Mouse (Mus musculus) ES-Bruce4 (cell line): ENCODE measurements around the gene BC049715. TPM values are rescaled to one million over a fixed set of nuclear protein-coding genes. Genes with fewer than 3 reads are reported as not detected.

Source experiments
- H3K27ac ChIP-seq: 2 replicates; pipeline ENCODE4 v1.5.1; 2012; ENCODE audit warnings: low read length, inconsistent platforms; ENCODE audit not compliant: insufficient read depth
- H3K27me3 ChIP-seq: 2 replicates; pipeline ENCODE4 v1.6.1; 2012; ENCODE audit warnings: mild to moderate bottlenecking, low read length, inconsistent platforms; ENCODE audit not compliant: control insufficient read depth, poor library complexity, insufficient read depth, severe bottlenecking
- H3K36me3 ChIP-seq: 2 replicates; pipeline ENCODE4 v1.6.1; 2012; ENCODE audit warnings: inconsistent platforms, mild to moderate bottlenecking, low read length, moderate library complexity; ENCODE audit not compliant: control insufficient read depth, poor library complexity, insufficient read depth, severe bottlenecking
- H3K4me1 ChIP-seq: one replicate; pipeline ENCODE4 v1.8.1; 2011; ENCODE audit warnings: low read length; ENCODE audit not compliant: control insufficient read depth, insufficient read depth
- H3K4me3 ChIP-seq: 2 replicates; pipeline ENCODE4 v1.5.1; 2011; ENCODE audit warnings: low read depth, mild to moderate bottlenecking, low read length
- H3K9ac ChIP-seq: 2 replicates; pipeline ENCODE4 v1.6.1; 2012; ENCODE audit warnings: low read depth, mild to moderate bottlenecking, inconsistent platforms; ENCODE audit not compliant: poor library complexity, severe bottlenecking
- H3K9me3 ChIP-seq: replicated peaks from 2 replicates; pipeline ENCODE4 v1.6.1; 2012; ENCODE audit warnings: mild to moderate bottlenecking, low read length, inconsistent platforms; ENCODE audit not compliant: control insufficient read depth, poor library complexity, insufficient read depth, severe bottlenecking
- CTCF ChIP-seq: IDR thresholded peaks from one replicate; pipeline ENCODE4 v1.8.1; 2011; ENCODE audit warnings: low read depth, low read length
- EP300 ChIP-seq: IDR thresholded peaks from 2 replicates; pipeline ENCODE4 v1.6.1; 2011; ENCODE audit warnings: low read depth, low read length; ENCODE audit not compliant: insufficient read depth
- POLR2A ChIP-seq: IDR thresholded peaks from one replicate; pipeline ENCODE4 v1.8.1; 2011; ENCODE audit warnings: low read length; ENCODE audit not compliant: insufficient read depth
- polyA plus RNA-seq: library from polyadenylated mRNA; stranded (reverse); fragments of >200 nt; gene quantifications from 2 replicates; pipeline ENCODE4 v1.2.4, GENCODE M21; 2011; ENCODE audit warnings: low read depth; ENCODE audit not compliant: missing spikeins, insufficient read depth, insufficient read length

Gene BC049715
- polyA plus RNA-seq, 1 experiment = 0.25 TPM

DNA sequence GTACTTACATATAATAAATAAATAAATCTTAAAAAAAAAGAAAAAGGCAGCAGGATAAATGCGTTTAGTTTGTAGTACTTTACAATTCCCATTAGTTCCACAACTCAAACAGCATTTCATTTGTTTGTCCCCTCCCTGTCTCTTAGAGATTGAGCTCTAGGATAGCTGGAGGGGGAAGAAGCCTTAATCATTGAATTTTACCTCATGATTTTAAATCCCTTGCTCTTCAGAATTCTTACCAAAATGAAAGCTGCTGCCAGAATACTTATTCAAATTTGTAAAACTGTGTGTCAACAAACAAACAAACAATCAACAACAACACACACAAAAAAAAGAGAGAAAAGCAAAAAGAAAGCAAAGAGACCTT lies 22.0 kb upstream of the BC049715 start:
- no peak for TF ChIP-seq EP300
- no peak for TF ChIP-seq POLR2A
- TF ChIP-seq CTCF = no peak
- H3K27ac ChIP-seq = no peak overlapping the region
- no peak overlapping the region for H3K9ac ChIP-seq
- H3K4me1 ChIP-seq = peaks cover 6% of the 10 kb centered on the region
- peaks cover 3% of the 10 kb centered on the region; the same call in 1 of the 2 replicates for H3K9me3 ChIP-seq
- no peak overlapping the region for H3K4me3 ChIP-seq
- H3K27me3 ChIP-seq = no peaks in the 10 kb centered on the region; the same call in 1 of the 2 replicates
- H3K36me3 ChIP-seq = peaks cover 9% of the 10 kb centered on the region; the same call in 1 of the 2 replicates

DNA sequence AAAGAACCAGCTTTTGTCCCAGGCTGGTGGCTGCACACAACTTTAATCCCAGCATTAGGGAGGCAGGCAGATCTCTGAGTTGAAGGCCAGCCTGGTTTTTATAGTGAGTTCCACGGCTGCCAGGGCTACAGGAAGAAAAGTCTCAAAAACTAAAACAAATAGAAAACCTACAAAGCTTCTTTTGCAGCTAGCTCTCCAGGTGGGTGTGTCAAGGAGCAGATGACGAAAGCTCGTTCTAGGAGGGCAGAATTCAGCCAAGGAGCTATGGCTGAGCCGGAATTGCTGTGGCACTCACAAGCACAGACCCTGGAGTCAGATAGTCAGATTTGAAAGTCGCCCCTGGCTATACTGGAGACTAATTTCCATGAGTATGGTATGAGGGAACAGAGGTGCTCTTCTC lies 20.6 kb upstream of the BC049715 start:
- Histone ChIP-seq H3K4me1 (peaks cover 6% of the 10 kb centered on the region), H3K9me3 (no peaks in the 10 kb centered on the region), H3K36me3 (peaks cover 9% of the 10 kb centered on the region; the same call in 1 of the 2 replicates), H3K27ac (peak overlapping the region; percentile 95), H3K9ac (peak overlapping the region; percentile 85), H3K4me3 (peak overlapping the region; percentile 20), H3K27me3 (no peaks in the 10 kb centered on the region)
- no peak for TF ChIP-seq POLR2A
- TF ChIP-seq EP300 = no peak
- no peak for TF ChIP-seq CTCF

DNA sequence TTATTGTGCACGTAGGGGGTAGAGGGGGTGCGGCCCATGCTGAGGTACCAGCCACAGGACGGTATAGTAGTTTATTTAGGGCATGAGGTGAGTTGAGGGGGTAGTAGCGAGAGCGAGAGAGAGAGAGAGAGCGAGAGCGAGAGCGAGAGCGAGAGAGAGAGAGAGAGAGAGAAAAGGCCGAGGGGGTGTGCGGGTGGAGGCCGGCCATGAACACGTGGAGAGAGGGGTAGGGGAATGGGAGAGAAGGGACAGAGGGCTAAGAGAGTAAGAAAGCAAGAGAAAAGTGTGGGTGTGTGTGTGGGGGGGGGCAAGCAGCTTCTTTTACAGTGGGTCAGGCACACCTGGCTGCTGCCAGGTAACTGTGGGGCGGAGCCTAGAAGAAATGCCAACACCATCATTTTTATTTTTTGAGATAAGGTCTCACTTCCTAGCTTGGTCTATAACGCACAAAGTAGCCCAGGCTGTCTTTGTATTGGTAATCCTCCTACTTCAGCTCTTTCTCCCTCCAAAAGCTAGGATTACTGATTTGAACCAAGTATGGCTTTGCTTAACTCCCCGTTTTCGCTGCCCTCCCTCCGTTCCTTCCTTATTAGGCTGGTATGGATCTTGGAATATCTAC lies 19.9 kb upstream of the BC049715 start:
- H3K27ac ChIP-seq = peak overlapping the region; percentile 95
- no peak for TF ChIP-seq CTCF
- TF ChIP-seq EP300 = no peak
- TF ChIP-seq POLR2A = no peak
- peak overlapping the region; percentile 93 for H3K4me3 ChIP-seq
- H3K4me1 ChIP-seq = peaks cover 8% of the 10 kb centered on the region
- no peaks in the 10 kb centered on the region for H3K27me3 ChIP-seq
- no peaks in the 10 kb centered on the region for H3K9me3 ChIP-seq
- peak overlapping the region; percentile 85 for H3K9ac ChIP-seq
- H3K36me3 ChIP-seq = peaks cover 9% of the 10 kb centered on the region; the same call in 1 of the 2 replicates

DNA sequence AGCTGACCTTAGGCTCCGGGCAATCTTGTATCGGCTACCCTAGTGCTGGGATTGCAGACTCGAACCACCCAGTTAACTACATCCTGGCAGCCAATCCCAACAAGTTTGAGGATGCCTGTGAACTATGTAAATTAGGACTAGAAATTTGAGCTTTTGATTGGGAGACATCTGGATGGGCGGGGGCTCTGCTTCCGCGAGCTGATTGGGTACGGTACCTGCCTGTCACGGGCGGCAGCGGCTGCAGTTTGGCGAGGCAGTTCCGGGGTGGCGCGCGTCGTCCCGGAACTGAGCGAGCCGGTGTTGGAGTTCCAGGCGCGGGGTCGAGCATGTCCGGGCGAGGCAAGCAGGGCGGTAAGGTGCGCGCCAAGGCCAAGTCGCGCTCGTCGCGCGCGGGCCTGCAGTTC lies 19.4 kb upstream of the BC049715 start, which contains the start of gene H2afj:
Gene H2afj, plus strand, starts transcription at position 231 of the 404 bp plus-strand sequence.
- TF ChIP-seq POLR2A = peak; percentile 74
- TF ChIP-seq EP300 = no peak
- peak within 1 kb of the TSS; percentile 85 for H3K9ac ChIP-seq
- no peaks in the 10 kb centered on the region for H3K27me3 ChIP-seq
- H3K9me3 ChIP-seq = no peaks in the 10 kb centered on the region
- H3K36me3 ChIP-seq = peaks cover 9% of the 10 kb centered on the region; the same call in 1 of the 2 replicates
- H3K4me3 ChIP-seq = peak within 1 kb of the TSS; percentile 93
- H3K4me1 ChIP-seq = peaks cover 8% of the 10 kb centered on the region
- peak within 1 kb of the TSS; percentile 95 for H3K27ac ChIP-seq

DNA sequence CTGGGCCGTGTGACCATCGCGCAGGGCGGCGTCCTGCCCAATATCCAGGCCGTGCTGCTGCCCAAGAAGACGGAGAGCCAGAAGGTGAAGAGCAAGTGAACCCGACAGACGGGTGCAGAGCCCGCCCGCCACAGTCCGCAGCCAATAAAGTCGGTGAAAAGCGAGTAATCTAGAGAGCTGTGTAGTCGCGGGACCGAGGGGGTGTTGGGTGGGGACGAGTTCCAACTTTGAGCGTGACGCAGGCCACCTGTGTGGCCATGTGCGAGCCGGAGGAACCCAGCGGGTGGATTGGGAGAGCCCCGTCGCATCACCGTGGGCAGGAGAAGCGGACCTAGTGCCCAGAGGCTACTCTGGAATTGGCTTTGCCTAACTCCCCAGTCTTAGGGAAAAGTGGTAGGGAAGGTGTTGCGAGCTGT lies 18.8 kb upstream of the BC049715 start:
- peaks cover 8% of the 10 kb centered on the region for H3K4me1 ChIP-seq
- peak overlapping the region; percentile 77 for H3K4me3 ChIP-seq
- H3K9me3 ChIP-seq = no peaks in the 10 kb centered on the region
- peaks cover 11% of the 10 kb centered on the region for H3K36me3 ChIP-seq
- no peak for TF ChIP-seq EP300
- TF ChIP-seq CTCF = no peak
- no peak for TF ChIP-seq POLR2A
- peak overlapping the region; percentile 33 for H3K27ac ChIP-seq
- H3K27me3 ChIP-seq = no peaks in the 10 kb centered on the region
- peak overlapping the region; percentile 76 for H3K9ac ChIP-seq

DNA sequence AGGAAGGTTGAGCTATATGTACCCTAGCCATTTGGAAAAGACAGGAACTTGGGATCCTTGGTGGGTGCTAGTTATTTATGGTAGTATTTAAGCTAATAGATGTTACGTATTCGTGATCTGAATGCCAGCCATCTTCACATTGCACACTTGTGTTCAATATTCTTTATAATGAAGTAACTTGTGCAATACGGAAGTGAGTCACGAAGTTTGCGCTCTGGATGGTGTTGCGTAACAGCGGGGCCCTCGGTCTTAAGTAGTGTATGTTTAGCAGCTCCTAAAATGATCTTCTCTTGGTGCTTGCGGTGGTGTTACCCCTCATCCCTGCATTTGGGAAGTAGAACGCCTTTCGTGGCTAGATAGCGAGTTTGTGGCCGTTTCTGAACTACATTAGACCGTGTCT lies 18.3 kb upstream of the BC049715 start:
- peaks cover 8% of the 10 kb centered on the region for H3K4me1 ChIP-seq
- H3K9ac ChIP-seq = peak overlapping the region; percentile 76
- H3K9me3 ChIP-seq = no peaks in the 10 kb centered on the region
- H3K4me3 ChIP-seq = peak overlapping the region; percentile 77
- H3K27ac ChIP-seq = no peak overlapping the region; the same call in 1 of the 2 replicates
- no peaks in the 10 kb centered on the region for H3K27me3 ChIP-seq
- TF ChIP-seq CTCF (no peak), POLR2A (no peak), EP300 (no peak)
- H3K36me3 ChIP-seq = peaks cover 16% of the 10 kb centered on the region
